Mouse (Mus musculus): ENCODE results near the gene Igfbp2.

Gene Igfbp2

DNA sequence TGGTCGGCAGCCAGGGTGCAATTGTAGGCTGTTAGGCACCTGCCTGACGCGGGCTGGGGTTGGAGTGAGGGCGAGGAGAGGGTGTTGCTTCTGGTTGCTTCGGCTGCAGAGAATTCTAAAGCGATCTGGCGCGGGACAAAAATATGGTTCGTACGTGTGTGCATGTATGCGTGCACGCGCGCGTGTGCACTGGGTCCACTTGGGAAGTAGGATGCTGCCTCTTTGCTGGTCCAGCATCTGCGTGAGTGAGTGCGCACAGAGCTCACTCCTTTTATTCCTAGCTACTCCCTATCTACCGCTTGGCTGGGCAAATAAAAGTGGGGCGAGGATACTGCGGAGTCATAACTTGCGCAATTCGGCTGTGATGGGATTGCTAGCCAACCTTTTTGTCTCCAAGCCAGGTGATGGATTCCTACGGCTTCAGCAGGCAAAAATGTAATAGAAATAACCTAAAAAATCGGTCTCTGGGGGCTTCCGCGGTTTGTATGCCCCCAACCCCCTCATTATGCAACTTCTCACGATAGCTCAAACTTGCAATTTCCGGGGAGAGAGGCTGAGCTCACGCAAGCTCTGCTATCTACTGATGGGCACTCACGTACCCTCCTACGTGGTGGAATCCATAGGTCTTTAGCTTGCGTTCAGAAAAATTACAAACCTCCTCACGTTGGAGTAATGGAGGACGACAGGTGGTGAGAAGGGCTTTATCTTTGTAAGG, 47.6 kb downstream of the Igfbp2 start:
- ChIA-PET POLR2A (interaction anchor here (0.6 to 3.9 kb wide), 39 partner anchors 9 to 991 kb away, joined by 3 to 42 read pairs (median 4); partner anchors contain the start of gene Igfbp2 (in 2 of the 4)), CTCF (interaction anchor here (0.6 to 1.8 kb wide), 12 partner anchors 7 to 1142 kb away, joined by 3 to 6 read pairs (median 3); no protein-coding TSS in a partner anchor)

DNA sequence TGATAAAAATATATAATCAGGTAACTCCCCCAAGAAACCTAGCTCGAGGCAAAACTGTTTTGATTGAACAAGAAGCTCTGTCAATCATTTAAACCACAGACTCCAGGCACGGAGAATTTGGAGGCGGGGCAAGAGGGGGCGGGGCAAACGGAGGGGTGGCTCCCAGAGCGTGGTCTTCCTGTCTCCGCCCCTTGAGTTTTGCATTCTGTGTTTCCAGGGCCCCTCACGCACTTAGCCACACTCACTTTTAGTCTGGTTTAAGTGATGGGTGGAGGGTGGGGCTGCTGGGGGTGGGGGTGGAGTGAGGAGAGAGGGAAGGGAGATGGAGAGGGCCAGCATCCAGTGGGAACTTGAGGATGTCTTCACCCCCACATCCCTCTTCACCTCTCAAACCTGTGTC, 48.2 kb downstream of the Igfbp2 start:
- ChIA-PET POLR2A (interaction anchor here (0.6 to 3.9 kb wide), 37 partner anchors 10 to 1267 kb away, joined by 3 to 42 read pairs (median 4); partner anchors contain the start of genes Igfbp2 (in 2 of the 4) and Rpl37a (in 1 of the 4)), CTCF (interaction anchor here (0.6 to 1.7 kb wide), 9 partner anchors 9 to 1141 kb away, joined by 3 to 8 read pairs (median 3); no protein-coding TSS in a partner anchor)

DNA sequence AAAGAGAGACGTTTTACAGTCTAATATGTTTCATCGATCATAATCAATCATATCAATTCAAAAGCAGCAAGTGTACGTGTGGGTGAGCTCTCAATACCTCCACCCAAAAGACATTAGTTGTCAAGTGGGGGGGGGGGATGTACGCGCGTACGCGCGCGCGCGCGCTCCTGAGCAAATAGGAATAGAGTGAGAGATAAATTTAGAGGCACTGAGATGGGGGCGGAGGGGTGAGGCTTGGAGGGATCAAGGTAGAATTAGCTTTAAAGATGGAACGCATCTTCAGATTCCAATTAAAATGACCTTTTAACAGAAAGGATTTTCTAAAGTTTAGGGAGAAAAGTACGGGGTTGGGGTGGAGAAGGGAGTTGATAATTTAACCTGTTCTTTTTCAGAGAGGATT, 48.8 kb downstream of the Igfbp2 start:
- POLR2A ChIA-PET, result interaction anchor here in 3 of 4 experiments (0.6 to 3.9 kb wide), 36 partner anchors 10 to 1267 kb away, joined by 3 to 42 read pairs (median 4); partner anchors contain the start of genes Rpl37a (in 2 of the 3) and Igfbp2 (in 1 of the 3)
- CTCF ChIA-PET, result interaction anchor here in 3 of 4 experiments (0.5 to 2.4 kb wide), 7 partner anchors 10 to 1900 kb away, joined by 3 to 10 read pairs (median 4); no protein-coding TSS in a partner anchor

DNA sequence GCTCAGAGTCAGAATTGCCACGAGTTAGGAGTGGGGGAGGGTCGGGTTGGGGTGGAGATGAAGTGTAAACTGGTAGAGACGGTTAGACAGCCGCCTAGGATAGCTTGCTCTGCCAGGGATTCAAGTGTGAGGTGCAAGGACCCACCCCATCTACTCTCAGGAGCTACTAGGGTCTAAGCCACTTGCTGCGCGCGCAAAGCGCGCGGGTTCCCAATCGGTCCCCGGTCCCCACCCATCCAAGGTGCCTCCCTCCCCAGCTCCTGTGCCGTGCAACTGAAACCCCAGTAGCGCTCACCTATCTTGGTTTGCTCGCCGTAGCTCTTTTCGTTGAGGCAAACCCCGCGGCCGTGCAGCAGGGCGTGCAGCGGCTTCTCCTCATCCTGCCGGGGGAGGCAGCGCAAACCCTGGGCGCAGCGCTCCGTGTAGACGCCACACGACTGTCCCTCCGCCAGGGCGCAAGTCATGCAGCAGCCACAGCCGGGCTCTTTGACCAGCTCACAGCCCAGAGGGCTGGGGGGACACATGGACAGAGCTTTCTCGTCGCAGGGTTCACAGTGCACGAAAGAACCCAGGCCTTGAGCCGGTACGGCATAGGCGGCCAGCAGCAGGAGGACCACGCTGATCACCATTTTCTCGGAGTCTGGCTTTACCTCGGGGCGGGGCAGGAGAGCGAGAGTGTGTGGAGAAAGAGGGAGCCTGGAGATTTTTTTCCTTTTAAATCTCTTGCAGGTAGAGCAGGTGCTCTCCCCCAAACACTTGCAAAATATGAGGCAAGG, 49.4 kb downstream of the Igfbp2 start:
- ChIA-PET POLR2A (interaction anchor here (0.6 to 3.9 kb wide), 30 partner anchors 11 to 989 kb away, joined by 3 to 42 read pairs (median 4); partner anchors contain the start of genes Rpl37a (in 2 of the 4) and Igfbp2 (in 1 of the 4)), CTCF (interaction anchor here in 3 of 4 experiments (0.5 to 2.4 kb wide), 6 partner anchors 8 to 1900 kb away, joined by 3 to 10 read pairs (median 6); no protein-coding TSS in a partner anchor)

DNA sequence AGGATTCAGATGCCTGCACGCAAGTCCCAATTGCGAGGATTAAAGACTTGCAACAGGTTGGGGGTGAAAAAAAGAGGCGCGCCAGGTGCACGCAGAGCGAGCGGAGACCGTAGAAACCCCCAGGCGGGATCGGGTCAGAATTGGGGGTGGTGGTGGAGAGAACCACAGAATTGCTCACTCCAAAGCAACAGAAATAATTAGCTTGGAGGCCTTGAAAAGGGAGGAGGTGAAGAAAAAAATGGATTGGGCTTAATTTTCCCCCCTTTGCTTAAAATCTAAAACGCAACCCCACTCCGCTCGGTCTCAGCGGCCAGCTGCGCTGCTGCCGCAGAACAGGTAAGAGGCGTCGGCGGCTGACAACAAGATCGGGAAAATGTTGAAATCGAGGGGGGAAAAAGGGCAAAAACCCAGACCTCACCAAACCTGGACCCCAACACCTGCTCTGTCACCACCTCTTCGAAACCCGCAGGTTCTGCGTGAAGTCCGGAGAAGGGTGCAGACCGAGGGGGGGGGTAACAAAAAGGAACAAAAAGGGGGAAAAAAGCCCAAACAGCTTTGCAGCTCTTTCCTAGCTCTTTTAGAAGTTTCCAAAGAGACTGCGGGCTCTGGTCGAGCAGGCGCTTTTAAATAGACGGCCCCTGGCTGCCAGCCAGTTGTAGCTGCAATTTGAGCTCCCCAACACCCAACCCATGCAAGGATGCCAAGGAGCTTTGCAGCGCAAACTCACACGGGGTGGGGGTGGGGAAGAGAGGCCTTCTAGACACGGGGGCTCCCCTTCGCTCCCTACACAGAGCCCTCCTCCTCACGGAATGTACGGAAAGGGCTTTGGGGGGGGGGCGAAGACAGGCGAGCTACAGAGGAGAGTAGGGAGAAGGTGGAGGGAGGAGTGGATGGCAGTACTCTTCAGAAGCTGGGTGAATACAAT, 50.2 kb downstream of the Igfbp2 start, which contains the start of gene Igfbp5:
Gene Igfbp5 (minus strand): TSS at position 598 of the 925 bp plus-strand sequence.
- ChIA-PET CTCF (interaction anchor here (0.5 to 2.4 kb wide), 7 partner anchors 8 to 1148 kb away, joined by 3 to 8 read pairs (median 4); no protein-coding TSS in a partner anchor), POLR2A (interaction anchor here (0.6 to 3.9 kb wide), 21 partner anchors 10 to 967 kb away, joined by 3 to 24 read pairs (median 4); partner anchors contain the start of genes Rpl37a (in 3 of the 4), Igfbp2 (in 1 of the 4), Pecr (in 1 of the 4) and Tmem169 (in 1 of the 4))

DNA sequence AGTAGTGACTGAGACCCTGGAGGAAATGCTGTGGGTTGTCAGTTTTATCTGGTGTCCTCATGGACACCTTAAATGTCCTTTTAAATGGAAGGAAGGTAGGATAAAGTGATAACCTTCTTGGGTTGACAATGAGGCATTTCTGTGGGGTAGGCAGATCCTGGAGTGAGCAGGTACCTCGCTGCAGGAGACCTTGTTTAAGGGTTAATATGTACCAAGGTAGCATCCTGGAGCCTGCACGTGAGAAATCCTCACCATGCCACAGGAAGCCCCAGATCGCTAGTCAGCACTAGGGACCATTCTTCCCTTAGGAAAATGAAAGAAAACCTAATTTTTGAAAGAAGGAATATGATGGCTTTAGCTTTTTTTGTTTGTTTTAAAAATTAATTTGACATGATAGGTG, 51.4 kb downstream of the Igfbp2 start:
- POLR2A ChIA-PET, result interaction anchor here in 2 of 4 experiments (1.4 to 1.5 kb wide), 2 partner anchors 160 to 632 kb away, joined by 5 to 6 read pairs; no protein-coding TSS in a partner anchor

DNA sequence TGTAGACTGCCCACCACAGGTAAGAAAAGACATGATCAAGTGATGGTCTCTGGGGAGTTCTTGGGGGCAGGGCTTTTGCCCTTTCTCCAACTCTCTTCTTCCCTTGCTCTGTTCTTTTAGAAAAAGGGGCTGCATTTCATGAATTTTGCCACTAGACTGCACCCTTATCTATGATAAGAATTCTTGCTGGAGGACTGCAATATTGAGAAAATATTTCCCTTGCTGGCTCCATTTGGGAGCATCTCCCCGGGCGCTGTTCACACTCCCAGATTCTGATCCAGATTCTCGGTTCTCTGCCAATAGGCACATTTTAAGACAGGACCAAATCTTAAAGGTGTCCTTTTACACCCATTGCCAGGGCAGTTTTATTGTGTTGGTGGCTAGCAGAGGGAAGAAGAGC, 51.8 kb downstream of the Igfbp2 start:
- ChIA-PET POLR2A (no interaction called here), CTCF (interaction anchor here in 2 of 4 experiments (0.7 to 3.5 kb wide), 4 partner anchors 10 to 987 kb away, joined by 3 to 21 read pairs (median 8); no protein-coding TSS in a partner anchor)

More for the DNA sequence above, 51.4 kb downstream of the Igfbp2 start:
- CTCF ChIA-PET, result interaction anchor here in 2 of 4 experiments (0.6 to 1.3 kb wide), 3 partner anchors 10 to 1179 kb away, joined by 3 to 4 read pairs (median 3); no protein-coding TSS in a partner anchor

DNA sequence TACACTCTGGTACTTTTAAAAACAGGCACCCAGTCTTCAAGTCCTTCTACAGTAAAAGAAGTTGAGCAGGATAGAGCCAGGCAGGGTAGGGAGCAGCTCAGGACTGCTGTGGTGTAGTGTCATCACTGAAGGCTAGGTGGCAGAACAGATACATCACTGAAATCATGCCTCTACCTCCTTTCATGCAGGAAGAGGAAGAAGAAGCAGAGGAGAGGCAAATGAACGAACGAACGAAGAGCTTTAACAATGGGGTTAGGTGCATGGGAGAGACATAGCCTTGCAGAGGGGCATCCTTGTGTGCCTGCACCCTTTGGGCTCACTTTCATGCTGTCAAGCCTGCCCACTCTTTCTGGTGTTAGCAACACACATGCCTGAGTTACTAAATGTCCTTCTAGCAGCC, 53.6 kb downstream of the Igfbp2 start:
- POLR2A ChIA-PET, result interaction anchor here in 2 of 4 experiments (0.7 to 0.9 kb wide), 2 partner anchors 43 to 498 kb away, joined by 3 read pairs; no protein-coding TSS in a partner anchor
- CTCF ChIA-PET, result interaction anchor here in 3 of 4 experiments (0.5 to 3.5 kb wide), 31 partner anchors 10 to 985 kb away, joined by 3 to 27 read pairs (median 4); no protein-coding TSS in a partner anchor

DNA sequence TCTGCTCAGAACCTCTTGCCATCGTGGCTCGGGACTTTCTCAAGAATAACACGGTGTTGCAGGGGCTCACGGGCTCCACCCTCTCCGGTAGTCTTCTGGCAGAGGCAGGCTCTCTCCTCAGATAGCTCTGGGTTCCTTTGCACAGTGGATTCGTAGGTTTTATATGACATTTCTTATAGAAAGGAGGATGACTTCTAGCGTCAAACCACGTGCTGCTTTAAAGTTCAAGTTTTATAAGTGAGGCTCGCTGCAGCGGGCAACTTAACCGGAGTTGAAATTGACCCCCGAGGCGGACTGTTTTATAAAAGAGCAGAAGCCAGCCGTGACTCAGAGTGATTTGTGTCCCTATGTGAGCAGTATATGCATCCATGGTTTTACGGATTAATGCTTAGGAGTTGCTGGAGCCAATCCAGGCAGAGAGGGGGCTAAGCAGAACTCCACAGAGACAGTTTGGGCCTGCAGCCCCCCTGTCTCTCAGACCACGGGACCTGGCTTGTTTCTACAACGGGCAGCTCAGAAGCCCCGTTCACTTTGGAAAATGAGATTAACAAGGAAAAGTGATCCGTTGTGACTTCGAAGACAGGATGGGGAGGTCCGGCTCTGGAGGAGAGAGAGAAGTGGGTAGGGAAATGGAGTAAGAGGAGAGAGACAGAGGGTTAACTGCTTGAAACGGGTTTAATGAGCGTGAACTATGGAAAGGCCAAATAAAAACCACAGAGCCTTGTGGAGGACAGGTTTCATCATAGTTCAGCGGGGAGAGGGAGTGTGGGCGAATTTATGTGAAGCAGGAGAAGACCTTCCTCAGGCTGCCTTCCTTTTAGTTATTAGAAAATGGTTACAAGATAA, 54.4 kb downstream of the Igfbp2 start:
- ChIA-PET CTCF (interaction anchor here (0.5 to 3.5 kb wide), 34 partner anchors 8 to 984 kb away, joined by 3 to 27 read pairs (median 4); no protein-coding TSS in a partner anchor), POLR2A (interaction anchor here in 1 of 4 experiments (0.9 kb wide), 1 partner anchor 44 kb away, joined by 3 read pairs; no protein-coding TSS in a partner anchor)

DNA sequence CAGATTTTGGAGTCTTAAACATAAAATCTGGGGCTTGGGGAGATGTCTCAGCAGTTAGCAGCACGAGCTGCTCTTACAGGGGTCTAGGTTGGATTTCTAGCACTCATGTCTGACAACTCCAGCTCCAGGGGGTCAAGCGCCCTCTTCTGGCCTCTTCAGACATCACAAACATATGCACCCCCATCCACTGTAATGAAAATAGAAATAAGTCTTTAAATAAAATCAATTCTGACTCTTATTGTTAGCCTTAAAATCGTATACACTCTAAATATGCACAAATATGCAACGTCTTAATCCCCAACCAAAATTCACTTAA, 55.0 kb downstream of the Igfbp2 start:
- CTCF ChIA-PET, result interaction anchor here in 3 of 4 experiments (0.5 to 3.5 kb wide), 15 partner anchors 9 to 984 kb away, joined by 3 to 27 read pairs (median 4); no protein-coding TSS in a partner anchor
- POLR2A ChIA-PET, result no interaction called here

DNA sequence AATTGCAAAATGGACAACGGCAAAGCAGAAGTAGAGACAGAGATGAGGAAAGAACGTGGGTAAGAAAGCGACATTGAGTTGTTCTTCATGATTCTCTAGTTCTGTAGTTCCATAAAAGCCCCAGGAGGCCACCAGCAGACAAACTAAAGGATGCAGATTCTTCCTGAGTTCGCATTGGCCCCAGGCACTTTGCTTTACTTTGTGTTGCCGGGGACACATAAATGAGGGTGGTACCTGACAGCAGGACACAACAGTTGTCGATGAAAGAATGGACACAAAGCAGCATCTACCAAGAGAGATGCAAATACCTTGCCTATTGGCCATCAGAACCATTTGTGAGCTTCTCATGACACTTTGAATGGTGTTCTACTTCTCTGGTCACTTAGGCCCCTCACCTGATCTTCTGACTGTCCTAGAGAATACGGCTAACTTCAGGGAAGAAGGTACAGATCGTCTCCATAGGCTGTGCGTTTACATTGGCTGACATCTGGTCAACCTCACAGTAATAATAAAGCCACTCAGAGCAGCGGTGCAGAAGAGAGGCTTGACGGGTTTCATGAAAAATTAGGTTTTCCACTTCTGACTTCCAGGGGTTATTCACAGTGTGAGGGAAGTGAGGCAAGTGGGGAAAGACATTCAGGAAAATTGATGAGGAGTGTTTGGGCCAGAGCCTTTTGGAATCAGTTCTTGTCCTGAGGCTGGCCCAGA, 61.0 kb downstream of the Igfbp2 start:
- POLR2A ChIA-PET, result interaction anchor here in 1 of 4 experiments (0.6 kb wide), 2 partner anchors 13 to 28 kb away, joined by 3 to 5 read pairs; no protein-coding TSS in a partner anchor
- CTCF ChIA-PET, result no interaction called here

DNA sequence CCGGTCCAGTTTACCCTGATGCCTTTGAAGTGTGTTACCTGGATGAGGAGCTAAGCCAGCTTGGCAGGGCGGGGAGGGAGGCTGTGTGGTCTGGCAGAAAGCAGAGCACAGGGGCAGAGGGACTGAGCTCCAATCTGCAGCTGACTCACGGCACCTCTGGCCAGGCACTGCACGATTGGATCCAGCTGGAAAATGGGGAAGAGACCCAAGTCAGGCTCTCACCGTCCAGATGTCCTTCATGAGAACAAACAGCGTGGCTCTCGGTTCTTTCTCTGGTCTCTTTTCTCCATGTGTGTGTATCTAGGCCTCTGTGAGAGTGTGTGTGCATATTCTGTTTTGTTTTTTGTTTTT, 61.5 kb downstream of the Igfbp2 start:
- CTCF ChIA-PET, result no interaction called here

DNA sequence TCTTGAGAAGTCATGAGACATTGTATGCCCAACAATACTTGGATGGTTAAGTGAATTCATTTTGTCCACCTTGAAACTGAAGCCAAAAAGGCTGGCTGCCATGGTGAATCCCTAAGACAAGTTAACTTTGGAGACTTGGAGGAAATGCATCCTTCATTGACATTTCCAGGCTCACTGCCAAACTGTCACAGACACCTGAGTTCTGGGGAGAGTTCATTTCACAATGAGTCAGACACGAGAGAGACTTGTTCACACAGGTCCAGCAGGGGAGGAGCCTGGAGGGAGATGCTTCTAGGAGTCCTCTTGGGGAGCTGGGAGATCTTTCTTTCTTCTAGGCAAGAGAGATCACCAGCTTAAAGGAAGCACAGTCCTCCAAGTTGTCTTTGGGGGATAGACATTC, 63.6 kb downstream of the Igfbp2 start:
- POLR2A ChIA-PET, result interaction anchor here in 1 of 4 experiments (0.8 kb wide), 1 partner anchor 74 kb away, joined by 3 read pairs; no protein-coding TSS in a partner anchor
- CTCF ChIA-PET, result interaction anchor here in 2 of 4 experiments (0.8 to 1.2 kb wide), 2 partner anchors 9 to 10 kb away, joined by 3 to 4 read pairs; no protein-coding TSS in a partner anchor

More for the DNA sequence above, 61.5 kb downstream of the Igfbp2 start:
- POLR2A ChIA-PET, result interaction anchor here in 1 of 4 experiments (0.6 kb wide), 1 partner anchor 13 kb away, joined by 5 read pairs; no protein-coding TSS in a partner anchor

DNA sequence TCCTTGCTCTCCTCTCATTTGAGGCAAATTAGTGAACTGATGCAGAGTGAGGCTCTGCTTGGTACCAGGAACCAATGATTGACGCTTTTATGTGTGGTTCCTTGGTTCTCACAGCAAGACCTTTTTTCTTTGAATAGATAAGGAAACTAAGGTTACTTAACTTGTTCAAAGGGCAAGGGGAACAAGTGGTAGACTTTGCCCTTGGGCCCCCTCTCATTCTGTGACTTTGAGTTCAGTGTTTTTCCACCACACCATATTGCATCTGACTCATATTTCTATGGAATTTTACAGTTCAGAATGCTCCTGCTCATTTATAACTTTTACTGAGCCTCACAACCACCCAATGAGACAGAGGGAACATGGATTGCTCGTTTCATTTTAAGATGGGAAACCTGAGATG, 71.5 kb downstream of the Igfbp2 start:
- POLR2A ChIA-PET, result no interaction called here
- CTCF ChIA-PET, result no interaction called here

Data from embryonic stem cell, embryonic (primary cell).